Mouse (Mus musculus): ENCODE measurements around the gene Srrm3.

The Srrm3 gene

DNA sequence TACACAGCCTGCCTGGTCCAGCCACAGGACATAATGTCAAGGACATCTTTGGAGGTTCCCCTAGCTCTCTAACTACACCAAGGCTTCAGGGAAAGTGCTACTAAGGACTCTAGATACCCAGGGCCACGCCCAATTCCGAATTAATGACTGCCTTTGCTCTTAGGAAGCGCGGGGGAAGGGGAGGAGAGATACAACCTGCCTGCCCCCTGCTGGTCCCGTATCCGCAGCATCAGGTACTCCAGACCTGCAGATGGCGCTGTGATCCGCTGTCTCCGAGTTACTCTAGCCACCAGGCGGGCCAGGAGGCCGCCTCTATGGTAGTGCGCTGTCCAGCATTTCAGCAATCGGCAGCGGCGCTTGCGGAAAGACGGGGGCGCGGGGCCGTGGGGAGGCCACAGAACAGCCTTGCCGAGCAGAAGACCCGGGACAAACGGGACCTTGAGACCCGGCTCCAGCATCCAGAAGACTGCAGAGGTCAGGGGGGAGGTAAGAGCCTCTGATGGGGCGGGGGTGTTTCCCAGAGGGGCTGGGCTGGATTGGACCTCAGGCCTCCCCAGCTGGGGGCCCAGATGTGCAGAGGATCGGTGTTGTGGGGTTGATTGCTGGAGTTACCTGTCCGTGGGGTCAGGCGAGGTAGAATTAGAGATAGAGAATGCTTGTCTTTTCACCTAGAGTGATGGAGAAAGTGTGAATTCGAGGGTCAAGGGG, at the start of gene Srrm3:
Gene Srrm3, plus strand, starts transcription at position 336 of the 708 bp plus-strand sequence.
- peak; percentile 87 for DNase-seq

DNA sequence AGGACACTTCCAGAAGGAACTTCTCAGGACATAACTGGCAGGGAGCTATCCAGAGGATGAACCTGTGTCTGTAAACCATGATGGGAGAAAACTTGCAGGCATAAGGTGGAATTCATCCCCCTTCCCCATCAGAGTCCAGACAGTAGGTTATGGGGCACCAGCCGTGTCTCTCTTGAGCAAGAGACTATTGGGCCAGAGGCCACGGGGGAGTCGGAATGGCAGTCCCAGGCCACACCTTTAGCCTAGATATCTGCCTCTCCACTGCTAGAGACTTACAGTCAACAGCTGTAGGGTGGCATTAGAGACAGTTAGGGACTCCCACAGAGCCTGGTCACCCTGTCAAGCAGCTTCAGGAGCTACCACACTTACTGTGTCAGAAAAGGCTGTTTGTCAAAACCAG, 44.8 kb upstream of the Srrm3 start:
- no peak for DNase-seq

DNA sequence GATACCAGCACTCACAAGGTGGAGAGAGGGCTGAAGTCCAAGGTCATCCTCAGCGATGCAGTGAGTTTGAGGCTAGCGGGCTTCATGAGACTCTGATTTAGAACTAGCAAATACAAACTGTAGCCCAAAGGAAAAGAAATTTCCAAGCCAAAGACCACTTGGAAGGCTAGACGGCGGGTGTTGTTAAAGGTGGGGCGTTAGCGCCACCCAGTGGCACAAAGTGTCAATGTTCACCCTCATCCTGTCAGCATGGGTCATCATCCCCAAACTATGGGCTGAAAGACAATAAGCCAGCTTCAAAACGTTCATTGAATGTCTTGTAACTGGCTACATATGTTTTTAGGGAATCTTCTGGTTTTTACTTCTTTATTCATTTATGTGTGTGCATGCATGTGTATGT, 43.2 kb upstream of the Srrm3 start:
- DNase-seq, result no peak

DNA sequence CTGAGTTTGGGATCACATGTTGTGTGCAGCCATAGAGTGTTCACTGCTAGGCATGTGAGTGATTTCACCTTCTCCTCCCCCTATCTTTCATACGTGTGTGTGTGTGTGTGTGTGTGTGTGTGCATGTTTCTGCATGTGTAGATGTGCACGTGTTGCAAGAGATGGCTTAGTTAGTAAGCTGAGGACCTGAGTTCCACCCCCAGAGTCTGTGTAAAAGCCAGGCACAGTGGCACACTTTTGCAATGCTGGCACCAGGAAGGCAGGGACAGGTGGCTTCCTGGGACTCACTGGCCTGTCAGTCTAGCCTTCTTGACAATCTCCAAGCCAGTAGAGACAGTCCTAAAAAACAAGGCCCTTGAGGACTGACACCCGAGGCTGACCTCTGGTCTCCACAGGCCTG, 41.7 kb upstream of the Srrm3 start:
- DNase-seq, result no peak

DNA sequence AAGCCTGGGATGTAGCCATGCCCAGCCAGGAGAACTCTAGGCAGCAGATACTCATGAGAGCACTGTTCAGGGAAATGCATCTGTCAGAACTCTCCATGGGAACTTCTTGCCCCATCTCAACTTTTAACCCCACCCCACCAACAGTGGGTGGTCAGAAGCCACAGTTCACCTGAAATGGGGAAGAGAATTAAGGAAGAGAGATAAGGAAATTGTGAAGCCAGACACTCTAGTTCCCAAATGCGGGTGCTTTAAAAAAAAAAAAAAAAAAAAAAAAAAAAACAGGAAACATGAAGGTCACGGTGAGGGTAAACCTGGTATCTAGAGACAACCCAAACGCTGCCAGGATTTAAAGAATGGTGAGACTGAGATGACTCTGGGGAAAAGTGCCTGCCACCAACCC, 34.2 kb upstream of the Srrm3 start:
- no peak for DNase-seq

DNA sequence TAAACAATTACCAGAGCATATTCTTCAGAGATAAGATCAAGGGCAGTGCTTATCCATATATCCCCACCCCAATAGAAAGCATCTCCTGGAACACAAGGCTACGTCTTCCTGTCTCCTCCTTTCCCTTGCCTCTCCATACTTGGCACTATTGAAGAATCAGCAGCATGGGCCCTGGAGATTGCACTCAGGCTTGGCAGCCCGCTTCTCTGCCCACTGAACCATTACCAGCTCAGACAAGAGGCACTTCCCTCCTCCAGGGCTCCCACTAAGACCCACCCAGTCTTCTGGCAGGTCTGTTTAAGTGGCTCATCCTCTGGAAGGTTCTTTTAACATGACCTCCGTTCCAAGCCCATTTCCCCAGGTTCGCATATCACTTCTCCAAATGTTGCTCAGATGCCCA, 30.1 kb upstream of the Srrm3 start:
- DNase-seq, result no peak

DNA sequence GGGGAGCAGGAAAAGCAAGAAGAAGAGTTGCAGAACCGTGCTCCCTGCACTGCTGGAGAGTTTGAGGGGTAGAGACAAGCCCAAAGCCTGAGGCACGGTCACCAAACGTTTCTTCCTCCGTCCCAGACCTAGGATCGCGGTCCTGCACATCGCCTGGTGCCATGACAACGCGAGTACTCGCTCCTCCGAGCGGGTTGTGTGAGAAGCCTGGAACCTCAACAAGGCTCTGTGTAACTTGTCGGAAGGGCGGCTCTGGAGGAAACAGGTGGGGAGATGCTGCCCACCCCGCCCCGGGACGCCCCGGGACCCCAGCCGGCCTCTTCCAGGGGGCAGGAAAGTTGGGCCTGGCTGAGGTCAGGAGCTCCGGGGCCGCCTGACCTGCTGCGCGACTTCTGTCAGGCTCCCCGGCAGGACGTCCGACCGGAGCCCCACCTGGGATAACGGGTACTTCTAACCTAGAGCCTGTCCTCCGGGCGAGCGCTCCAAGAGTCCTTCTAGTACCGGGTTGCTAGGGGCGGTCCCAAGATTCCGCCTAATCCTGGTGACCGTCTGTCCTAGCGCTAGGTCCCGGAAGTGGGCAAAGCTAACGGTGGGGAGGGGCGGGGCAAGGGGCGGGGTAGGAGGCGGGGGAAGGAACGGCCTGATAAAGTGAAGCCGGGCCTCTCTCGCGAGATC, 28.8 kb upstream of the Srrm3 start, which contains the start of gene Styxl1:
Gene Styxl1, minus strand, starts transcription at position 590 of the 675 bp plus-strand sequence.
- DNase-seq, result no peak

DNA sequence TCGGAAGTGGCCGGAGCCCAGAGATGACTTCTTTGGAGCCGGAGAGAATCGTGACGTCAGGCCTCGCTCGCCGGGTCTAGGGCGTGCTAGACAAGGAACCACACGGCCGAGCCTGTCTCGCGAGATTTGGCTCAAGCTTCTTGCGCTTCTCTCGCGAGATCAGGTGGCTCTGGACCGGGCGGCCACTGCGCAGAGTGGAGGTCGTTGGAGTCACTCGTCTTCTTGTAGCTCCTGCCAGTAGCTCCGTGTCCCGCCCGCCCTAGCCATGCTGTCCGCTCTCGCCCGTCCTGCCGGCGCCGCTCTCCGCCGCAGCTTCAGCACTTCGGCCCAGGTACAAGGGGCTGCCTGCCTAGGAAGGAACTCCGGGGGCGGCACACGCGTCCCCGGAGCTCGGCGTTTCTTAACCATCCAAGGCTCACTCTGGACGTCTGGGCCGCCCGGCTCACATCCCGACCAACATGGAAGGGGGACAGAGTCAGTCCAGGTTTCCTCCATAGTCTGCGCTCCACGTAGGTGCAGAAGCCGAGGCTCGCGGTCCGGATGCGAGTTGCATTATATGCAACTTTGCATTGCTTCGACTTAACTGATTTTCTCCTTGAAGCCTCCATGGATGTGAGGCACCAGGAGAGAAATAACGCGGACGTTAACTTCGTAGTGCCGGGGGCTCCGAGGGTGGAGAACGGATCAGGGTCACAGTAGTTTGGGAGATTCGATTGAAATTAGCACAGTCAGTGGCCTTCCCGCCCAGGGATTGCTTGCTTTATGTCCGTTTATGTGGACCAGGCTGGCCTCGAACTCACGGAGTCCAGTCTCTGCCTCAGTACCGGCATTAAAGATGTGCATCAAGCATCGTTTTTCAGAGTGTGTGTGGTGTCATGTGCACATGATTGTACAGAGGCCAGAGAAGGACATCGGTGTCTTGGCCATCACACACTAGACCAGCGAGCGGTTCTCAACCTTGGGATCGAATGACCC, 27.9 kb upstream of the Srrm3 start, which contains the start of gene Mdh2:
Gene Mdh2, plus strand, starts transcription at position 10 of the 975 bp plus-strand sequence.
- DNase-seq, result peak; percentile 100

DNA sequence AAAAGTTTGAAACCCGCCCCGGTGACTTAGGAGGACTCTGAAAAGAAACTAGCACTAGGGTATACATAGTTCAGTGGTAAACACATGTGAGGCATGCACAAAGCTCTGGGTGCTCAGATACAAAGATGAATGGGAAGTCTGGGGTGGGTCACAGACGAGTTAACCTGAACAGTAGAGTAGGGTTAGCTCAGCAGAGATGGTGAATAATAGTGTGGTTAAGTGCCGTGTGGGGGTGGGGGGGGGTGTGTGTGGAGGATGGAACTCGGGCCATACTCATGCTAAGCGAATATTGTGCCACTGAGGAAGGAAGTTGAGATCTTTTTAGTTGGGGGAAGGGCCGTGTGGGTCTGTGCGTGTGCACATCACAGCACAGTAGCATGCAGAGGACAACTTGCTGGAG, 26.4 kb upstream of the Srrm3 start:
- no peak for DNase-seq

DNA sequence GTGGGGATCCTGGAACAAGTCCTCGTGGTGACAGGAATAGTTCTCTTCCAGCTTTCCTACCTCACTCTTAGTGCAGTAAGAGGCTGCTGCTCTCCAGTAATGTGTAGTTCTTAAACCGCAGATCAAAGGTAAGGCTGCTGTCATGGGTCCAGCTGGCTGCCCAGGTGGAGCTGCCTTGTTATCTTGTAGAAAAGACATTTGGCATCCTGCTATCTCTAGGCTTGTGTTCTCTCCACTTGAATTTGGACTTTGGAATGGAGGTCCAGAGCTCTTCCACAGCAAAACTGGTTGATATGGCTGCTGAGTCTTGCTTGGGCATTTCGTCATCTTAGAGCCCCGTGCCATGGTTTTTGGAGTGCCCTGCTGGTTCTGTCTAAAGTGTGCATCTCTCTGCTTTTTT, 23.8 kb upstream of the Srrm3 start:
- DNase-seq, result no peak

DNA sequence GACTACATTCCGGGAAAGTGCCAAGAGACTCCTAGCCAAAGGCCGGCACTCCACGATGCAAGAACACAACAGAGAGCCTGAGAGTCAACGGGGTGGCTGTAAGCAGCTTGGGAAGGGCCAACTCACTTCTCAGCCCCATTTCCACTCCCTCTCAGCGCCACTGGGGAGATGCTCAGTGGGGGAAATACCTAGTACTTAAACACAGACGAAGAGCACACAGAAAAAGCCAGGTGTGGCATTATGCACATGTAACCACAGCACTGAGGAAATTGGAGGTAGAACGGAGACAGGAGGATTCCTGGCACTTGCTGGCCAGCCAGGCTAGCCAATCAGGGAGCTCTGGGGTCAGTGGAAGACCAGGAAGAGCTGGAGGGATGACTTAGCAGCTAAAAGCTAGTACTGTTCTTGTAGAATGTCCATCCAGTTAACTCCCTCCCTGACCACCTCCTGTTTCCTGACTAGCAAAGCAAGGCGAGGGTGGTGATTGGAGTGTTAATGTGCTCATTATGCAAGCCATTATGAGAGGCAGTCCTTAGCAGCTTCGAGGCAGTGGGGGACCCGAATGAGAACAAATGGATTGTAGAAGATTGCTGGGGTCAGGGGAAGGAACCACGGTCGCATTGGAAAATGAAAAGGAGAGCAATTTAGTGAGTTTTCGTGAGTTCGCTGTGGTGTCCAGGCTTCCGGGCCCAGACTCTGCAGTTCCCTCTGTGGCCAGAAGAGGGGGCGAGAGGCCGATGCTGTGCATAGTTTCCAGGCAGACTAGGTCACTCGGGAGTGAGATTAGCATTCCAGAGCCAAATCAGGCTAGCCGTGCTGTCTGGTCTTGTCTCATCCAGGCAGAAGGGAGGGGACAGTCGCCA, 12.5 kb upstream of the Srrm3 start:
- DNase-seq, result peak; percentile 71

DNA sequence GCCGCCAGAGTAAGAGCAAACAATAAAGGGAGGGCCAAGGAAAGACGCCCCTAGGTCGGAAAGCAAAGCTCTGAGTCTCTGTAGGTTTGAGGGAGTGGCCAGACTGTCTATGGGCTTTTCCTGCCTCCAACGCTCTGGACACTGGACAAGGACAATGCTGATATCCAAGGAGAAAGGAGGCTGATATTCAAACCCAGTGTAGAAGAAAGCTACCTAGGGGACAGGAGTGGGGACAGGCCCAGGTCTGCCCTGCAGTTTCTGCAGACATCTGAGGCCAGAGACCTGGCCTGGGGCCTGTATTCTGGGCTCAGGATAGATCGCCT, 11.9 kb upstream of the Srrm3 start:
- no peak for DNase-seq

DNA sequence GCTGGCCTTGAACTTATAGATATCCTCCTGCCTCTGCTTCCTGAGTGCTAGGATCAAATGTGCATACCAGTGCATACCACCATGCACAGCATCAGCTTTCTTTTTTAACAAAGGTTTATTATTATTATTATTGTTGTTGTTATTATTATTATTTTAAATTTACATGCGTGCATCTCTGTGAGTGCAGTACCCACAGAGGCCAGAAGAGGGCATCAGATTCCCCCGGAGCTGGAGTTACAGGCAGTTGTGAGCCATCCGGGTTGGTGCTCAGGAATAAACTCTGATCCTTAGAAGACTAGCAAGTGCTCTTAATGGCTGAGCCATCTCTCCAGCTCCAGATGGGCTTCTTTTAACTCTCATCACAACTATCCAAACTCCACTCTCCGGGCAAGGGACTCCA, 6.9 kb upstream of the Srrm3 start:
- DNase-seq, result no peak

DNA sequence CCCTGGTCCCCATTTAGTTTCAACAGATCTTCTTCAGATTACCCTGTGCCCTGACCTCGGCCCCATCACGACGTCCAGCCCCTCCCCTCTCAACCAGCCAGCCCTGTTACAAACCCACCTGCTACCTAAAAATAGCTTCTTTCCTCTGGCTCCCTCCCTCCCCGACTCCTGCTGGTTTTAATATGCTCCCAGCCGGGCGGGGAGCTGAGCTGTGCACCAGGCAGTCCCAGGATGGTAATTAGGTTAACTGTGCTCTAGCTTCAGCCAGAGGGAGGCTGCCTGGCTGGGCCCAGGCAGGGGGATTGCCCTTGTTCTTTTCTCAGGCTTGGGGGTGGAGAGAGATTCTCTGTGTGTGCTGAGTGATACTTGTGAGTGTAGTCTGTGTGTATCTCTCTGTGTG, 5.8 kb upstream of the Srrm3 start:
- DNase-seq, result no peak

DNA sequence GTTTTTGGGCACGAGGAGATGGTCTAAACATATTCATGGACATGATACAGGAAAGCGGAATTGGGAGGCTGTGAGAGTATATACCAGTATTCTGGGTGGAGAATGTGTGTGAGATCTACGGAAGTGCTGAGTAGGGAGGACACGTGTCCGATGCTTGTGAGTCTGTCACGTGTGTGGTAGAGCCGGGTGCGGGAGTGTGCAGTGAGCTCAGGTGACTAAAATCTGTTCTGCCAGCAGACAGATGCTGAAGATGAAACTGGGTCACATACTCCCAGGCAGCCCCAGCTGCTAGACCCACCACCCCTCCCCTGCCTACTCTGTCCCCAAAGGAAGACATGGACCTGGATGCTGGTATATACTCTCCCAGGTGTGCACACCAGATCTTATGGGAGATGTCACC, 4.0 kb upstream of the Srrm3 start:
- no peak for DNase-seq

DNA sequence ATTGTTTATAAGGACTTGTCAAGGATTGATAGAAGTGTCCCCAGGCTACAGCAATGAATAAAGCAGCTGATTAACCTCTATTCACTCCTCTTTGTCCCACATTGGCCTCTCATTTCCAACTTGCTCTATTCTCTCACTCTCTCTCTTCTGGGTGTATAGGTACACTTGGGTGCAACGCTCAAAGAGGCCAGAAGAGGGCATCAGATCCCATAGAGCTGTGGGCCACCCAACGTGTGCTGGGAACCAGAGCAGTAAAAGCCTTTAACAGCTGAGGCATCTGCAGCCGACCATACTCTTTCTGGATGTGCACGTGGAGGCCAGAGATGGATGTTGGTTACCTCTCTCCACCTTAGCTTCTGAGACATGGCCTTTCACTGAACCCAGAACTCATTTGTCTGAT, 3.6 kb upstream of the Srrm3 start:
- no peak for DNase-seq

DNA sequence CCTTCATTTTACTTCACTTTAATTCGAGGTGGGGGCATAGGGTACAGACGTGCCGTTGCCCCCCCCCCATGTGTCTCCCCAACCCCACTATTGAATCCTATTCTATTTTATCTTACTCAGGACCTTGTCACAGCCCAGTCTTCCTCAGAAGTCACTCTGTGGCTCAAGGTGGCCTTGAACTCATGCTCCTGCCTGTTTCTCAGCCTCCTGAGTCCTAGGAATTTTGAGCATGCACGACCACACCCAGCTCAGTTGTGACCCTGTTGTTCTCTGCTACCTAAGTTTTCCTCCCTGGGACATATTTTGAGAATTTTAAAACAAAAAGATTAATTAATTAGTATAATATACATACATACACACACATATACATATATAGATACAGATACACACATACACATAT, 3.0 kb upstream of the Srrm3 start:
- no peak for DNase-seq

DNA sequence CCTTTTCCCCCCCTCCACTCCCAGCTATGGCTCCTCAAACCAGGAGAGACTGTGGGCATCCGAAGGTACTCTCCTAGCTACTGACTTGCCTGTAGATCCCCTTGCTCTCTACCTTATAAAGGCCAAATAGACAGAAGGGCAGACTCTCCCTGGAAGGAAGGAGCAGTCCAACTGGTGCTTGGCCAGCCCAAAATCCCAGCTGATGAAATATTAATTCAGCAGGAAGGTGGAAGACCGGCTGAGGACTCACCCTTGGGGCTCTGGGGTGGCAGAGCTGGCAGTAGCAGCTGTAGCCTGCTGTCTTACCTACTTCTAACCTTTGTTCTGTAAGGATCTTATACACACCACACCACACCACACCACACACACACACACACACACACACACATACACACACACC, 2.0 kb upstream of the Srrm3 start:
- DNase-seq, result no peak

DNA sequence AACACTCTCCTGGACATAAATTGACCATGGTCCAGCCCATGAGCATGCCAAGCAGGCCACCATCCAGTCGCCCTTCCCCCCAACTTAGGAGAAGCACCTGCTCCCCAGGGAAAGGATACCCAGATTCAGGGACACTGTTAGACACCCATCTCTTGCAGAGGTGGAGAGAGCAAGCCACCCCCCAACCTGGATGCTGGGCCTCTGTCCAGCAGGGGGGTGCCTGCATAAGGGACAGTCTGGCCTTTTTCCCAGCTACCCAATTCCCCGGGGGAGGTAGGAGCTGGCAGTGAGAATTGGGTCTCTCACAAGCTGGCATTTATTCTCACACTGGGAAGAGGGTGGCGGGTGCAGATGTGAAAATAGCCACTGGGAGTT, 560 bp downstream of the Srrm3 start:
- peak; percentile 12 for DNase-seq

DNA sequence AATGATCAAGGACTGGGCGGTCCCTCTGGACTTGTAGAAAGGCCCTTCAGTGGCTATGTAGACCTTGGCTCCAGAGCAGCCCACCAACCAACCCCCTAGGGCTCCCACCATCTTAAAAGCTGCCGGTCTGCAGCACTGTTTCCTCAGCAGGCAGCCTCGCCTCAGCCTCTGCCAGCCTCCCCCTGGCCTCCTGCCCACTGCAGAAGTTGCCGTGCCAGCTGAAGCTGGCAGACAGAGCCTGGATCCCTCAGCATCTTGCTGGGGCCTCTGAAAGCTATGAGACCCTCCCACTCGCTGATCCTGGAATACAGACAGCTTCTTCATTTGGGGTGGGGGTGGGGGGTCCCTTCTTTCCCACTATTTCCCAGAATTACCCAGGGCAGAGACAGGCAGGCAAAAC, 6.3 kb downstream of the Srrm3 start:
- peak; percentile 60 for DNase-seq

DNA sequence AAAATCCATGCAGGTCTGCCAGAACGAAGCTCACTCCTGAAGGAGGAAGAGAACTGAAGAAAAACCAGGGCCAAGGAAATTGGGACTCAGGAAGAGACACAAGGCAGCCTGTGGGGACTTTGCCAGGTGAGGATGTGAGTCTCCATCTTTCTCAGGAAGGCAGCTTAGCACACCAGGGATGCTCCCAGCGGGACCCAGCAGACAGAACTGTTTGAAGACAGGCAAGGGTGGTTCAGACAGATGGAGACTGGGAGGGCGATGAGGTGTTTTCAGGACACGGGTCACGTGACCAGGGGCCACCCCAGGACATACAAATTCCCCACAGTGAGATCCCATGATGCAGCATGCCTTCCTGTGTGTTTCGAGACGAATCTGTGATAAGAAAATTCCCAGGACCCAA, 11.8 kb downstream of the Srrm3 start:
- no peak for DNase-seq

DNA sequence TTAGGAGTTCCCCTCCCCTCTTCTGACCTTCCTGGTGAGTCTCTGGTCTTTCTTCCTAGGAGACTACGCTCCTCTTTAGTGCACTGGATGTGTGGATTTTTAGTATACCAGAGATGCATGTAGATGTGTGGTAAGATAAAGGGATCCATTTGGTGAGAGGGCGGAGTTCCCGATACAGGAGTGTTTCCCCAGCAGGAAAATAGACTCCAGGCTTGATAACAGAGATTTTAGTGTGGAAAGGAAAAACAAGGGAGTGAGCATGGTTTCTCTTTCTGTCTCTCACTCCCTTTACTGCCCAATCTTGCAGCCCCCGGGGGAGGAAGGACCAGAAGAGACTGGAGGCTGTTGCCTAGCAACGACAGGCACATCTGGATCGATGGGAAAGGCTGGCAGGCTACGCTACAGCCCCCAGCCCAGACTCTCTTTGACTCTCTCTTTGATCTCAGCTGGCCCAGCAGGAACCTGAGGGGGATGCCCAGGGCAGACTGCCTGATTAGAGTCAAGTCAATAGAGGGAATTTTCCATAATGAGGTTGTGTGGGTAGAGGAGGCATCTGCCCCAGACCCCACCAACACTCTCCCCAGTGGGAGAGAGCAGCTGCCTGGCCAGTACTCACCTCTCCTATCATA, 15.7 kb downstream of the Srrm3 start:
- DNase-seq, result peak; percentile 51
